Mouse (Mus musculus) heart, adult 2 months (tissue): ENCODE data around the gene Slc25a38. TPM values are rescaled to one million over a fixed set of nuclear protein-coding genes. Genes with fewer than 3 reads are reported as not detected.

ENCODE experiments used
- DNase-seq, 2 experiments: peaks; one replicate each; pipeline ENCODE4 v3.0.0; 2021
- H3K27ac ChIP-seq: fragments of 200-600 bp; 2 replicates; pipeline ENCODE4 v1.8.1; 2022
- H3K27me3 ChIP-seq: fragments of 200-500 bp; 2 replicates; pipeline ENCODE4 v1.6.1; 2012; ENCODE audit warnings: mild to moderate bottlenecking, low read length, inconsistent platforms, mixed read lengths; ENCODE audit not compliant: control insufficient read depth, insufficient read depth
- H3K36me3 ChIP-seq: fragments of 200-500 bp; 2 replicates; pipeline ENCODE4 v1.6.1; 2012; ENCODE audit warnings: low read length, inconsistent platforms; ENCODE audit not compliant: control insufficient read depth, insufficient read depth
- H3K4me1 ChIP-seq: fragments of 200-500 bp; 2 replicates; pipeline ENCODE4 v1.6.1; 2011; ENCODE audit warnings: low read length; ENCODE audit not compliant: control insufficient read depth, insufficient read depth
- H3K4me3 ChIP-seq: fragments of 200-600 bp; 2 replicates; pipeline ENCODE4 v1.8.1; 2022
- H3K79me2 ChIP-seq: fragments of 200-500 bp; replicated peaks from 2 replicates; pipeline ENCODE4 v1.6.1; 2012; ENCODE audit warnings: mild to moderate bottlenecking, inconsistent platforms, low read length, moderate library complexity, mixed read lengths; ENCODE audit not compliant: control insufficient read depth, insufficient read depth
- H3K9ac ChIP-seq: fragments of 200-500 bp; 2 replicates; pipeline ENCODE4 v1.6.1; 2012; ENCODE audit warnings: low read depth, mild to moderate bottlenecking, control low read depth, inconsistent platforms, low read length, mixed read lengths
- CTCF ChIP-seq: fragments of 200-600 bp; IDR thresholded peaks from 2 replicates; pipeline ENCODE4 v1.8.1; 2022; ENCODE audit warnings: antibody characterized with exemption, mild to moderate bottlenecking, moderate library complexity
- EP300 ChIP-seq: fragments of 200-500 bp; IDR thresholded peaks from 2 replicates; pipeline ENCODE4 v1.6.1; 2011; ENCODE audit warnings: low read depth, low read length, control low read depth; ENCODE audit not compliant: insufficient read depth
- POLR2A ChIP-seq: fragments of 200-500 bp; IDR thresholded peaks from 2 replicates; pipeline ENCODE4 v1.6.1; 2011; ENCODE audit warnings: mild to moderate bottlenecking, low read depth, low read length, control low read depth; ENCODE audit not compliant: insufficient read depth
- WGBS: fragments of 180-500 bp; shearing (Covaris S2); methylation state at CpG from one replicate; pipeline ENCODE4 v1.1.7; 2018; 5-methylcytosine and 5-hydroxymethylcytosine counted together
- intact Hi-C: fragments of 180-260 bp; cut with DNase I; formaldehyde crosslinking; loops from one replicate; pipeline ENCODE4 v1.15.1; 2025
- polyA plus RNA-seq: library from polyadenylated mRNA; depleted of rRNA; stranded (reverse); fragments of >200 nt; gene quantifications from 2 replicates; pipeline ENCODE4 v1.2.3, GENCODE M21; 2012; rRNA removed
- total RNA-seq, 2 experiments: library from RNA; stranded (reverse); gene quantifications; 2 replicates each; pipeline ENCODE4 v1.2.3; 2021

The Slc25a38 gene
- total and polyA plus RNA-seq, 3 experiments: 18.4 to 29.1 (median 22.7) TPM

DNA sequence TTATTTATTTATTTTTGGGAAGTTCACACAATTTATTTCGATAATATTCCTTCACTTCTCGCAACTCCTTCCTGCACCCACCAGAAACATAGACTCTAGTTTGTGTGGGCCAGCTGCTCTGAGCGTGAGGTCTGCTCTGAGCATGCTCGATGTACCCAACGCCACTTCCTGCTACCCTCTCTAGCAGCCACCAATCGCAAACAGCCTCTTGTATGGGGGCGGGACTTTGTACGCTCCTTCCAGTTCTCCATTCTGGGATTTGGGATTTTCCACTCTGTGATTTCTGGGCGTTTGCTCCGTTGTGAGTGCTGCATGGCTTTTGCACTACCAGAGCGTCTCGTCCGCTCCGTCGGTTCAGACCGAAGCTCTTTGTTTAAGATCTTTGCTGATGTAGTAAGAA, 53.7 kb downstream of the Slc25a38 start:
- Histone ChIP-seq H3K27me3 (no peaks in the 10 kb centered on the region), H3K4me1 (no peaks in the 10 kb centered on the region), H3K4me3 (no peak overlapping the region), H3K36me3 (no peaks in the 10 kb centered on the region), H3K79me2 (no peaks in the 10 kb centered on the region), H3K9ac (no peak overlapping the region), H3K27ac (no peak overlapping the region)
- DNase-seq: no peak
- intact Hi-C loops: no loop called here
- 87% methylated on average over 16 of the region's 16 CpGs for WGBS
- TF ChIP-seq EP300 (no peak), CTCF (no peak), POLR2A (no peak)

DNA sequence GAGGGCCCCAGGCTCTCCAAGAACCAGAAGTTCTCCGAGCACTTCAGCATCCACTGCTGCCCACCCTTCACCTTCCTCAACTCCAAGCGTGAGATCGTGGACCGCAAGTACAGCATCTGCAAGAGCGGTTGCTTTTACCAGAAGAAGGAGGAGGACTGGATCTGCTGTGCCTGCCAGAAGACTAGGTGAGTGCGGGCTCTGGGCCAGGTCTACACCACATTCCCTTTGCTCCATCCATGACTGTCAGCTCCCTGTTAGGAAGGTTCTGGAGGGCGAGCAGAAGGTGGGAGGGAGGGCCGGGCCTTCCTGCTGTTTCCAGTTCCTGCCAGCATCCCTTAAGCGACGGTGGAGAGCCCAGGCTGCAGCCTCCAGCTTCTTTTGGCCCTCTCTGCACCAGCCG, 57.7 kb downstream of the Slc25a38 start:
- no peak for DNase-seq
- H3K4me3 ChIP-seq: no peak overlapping the region
- H3K79me2 ChIP-seq: no peaks in the 10 kb centered on the region
- no peak overlapping the region for H3K9ac ChIP-seq
- no peaks in the 10 kb centered on the region for H3K36me3 ChIP-seq
- 54% methylated on average over 11 of the region's 11 CpGs for WGBS
- intact Hi-C loops: no loop called here
- H3K27me3 ChIP-seq: no peaks in the 10 kb centered on the region
- H3K27ac ChIP-seq: no peak overlapping the region
- TF ChIP-seq POLR2A (no peak), CTCF (no peak), EP300 (no peak)
- no peaks in the 10 kb centered on the region for H3K4me1 ChIP-seq

DNA sequence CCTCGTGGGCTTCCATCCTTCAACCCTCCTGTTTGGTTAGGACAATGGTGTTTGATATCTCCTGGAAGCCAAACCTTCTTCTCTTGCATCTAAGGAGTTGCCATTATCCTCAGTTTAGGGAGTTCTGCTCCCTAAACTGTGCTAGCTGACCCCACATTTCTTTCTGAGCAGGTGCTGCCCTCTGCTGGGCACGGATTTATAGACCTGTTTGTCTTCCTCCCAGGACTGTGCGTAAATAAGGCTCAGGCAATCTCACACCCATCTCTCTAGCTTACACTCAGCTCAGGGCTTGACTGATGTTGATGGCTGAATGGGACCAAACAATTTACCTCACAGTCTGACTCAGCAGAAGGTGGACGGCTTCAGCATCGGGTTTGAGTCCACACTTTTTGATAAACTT, 61.1 kb downstream of the Slc25a38 start:
- WGBS: 37% methylated on average over 5 of the region's 5 CpGs
- H3K36me3 ChIP-seq: no peaks in the 10 kb centered on the region
- intact Hi-C loops: loop anchor here (2.0 kb wide), 1 partner anchor 30 kb away; no protein-coding TSS in a partner anchor
- no peaks in the 10 kb centered on the region for H3K4me1 ChIP-seq
- no peaks in the 10 kb centered on the region for H3K79me2 ChIP-seq
- no peaks in the 10 kb centered on the region for H3K27me3 ChIP-seq
- H3K4me3 ChIP-seq: no peak overlapping the region
- TF ChIP-seq EP300 (no peak), POLR2A (no peak), CTCF (peak; percentile 72)
- H3K9ac ChIP-seq: no peak overlapping the region
- no peak overlapping the region for H3K27ac ChIP-seq
- peak; percentile 28 to 61 for DNase-seq

Other genes starting within 250 kb of the Slc25a38 start
- gene Wdr48, start 215.5 kb upstream of the Slc25a38 start, total RNA-seq: 10 to 100 TPM; 20.7 to 21.6 TPM
- 22.9 and 39.5 TPM in 2 replicates for gene Wdr48, start 215.5 kb upstream of the Slc25a38 start, polyA plus RNA-seq
- gene Gorasp1, start 172.8 kb upstream of the Slc25a38 start, total RNA-seq: 10 to 100 TPM; 32.2 to 35.9 TPM
- 16.8 and 25.0 TPM in 2 replicates for gene Gorasp1, start 172.8 kb upstream of the Slc25a38 start, polyA plus RNA-seq
- not detected for gene Ttc21a, start 172.8 kb upstream of the Slc25a38 start, total RNA-seq
- 0.70 TPM in 1 of 2 replicates, not detected in the other for gene Ttc21a, start 172.8 kb upstream of the Slc25a38 start, polyA plus RNA-seq
- 10 to 100 TPM; 21.1 to 21.6 TPM for gene Csrnp1, start 125.7 kb upstream of the Slc25a38 start, total RNA-seq
- 23.6 and 28.7 TPM in 2 replicates for gene Csrnp1, start 125.7 kb upstream of the Slc25a38 start, polyA plus RNA-seq
- 100 to 1,000 TPM; 118 to 133 TPM for gene Xirp1, start 86.8 kb upstream of the Slc25a38 start, total RNA-seq
- gene Xirp1, start 86.8 kb upstream of the Slc25a38 start, polyA plus RNA-seq: 55.5 and 72.8 TPM in 2 replicates
- gene Cx3cr1, start 40.5 kb upstream of the Slc25a38 start, total RNA-seq: 1 to 10 TPM; 1.2 to 3.7 TPM
- gene Cx3cr1, start 40.5 kb upstream of the Slc25a38 start, polyA plus RNA-seq: 4.4 and 6.4 TPM in 2 replicates
- not detected for gene Ccr8, start 18.3 kb upstream of the Slc25a38 start, total RNA-seq
- not detected in 2 replicates for gene Ccr8, start 18.3 kb upstream of the Slc25a38 start, polyA plus RNA-seq
- gene Rpsa, start 17.3 kb downstream of the Slc25a38 start, total RNA-seq: 100 to 1,000 TPM; 457 to 528 TPM
- gene Rpsa, start 17.3 kb downstream of the Slc25a38 start, polyA plus RNA-seq: 1,018 and 1,107 TPM in 2 replicates
- gene Mobp, start 39.3 kb downstream of the Slc25a38 start, total RNA-seq: not detected
- gene Mobp, start 39.3 kb downstream of the Slc25a38 start, polyA plus RNA-seq: 0.09 TPM in 1 of 2 replicates, not detected in the other
- gene Myrip, start 191.1 kb downstream of the Slc25a38 start, total RNA-seq: 1 to 10 TPM; 5.4 to 6.2 TPM
- 1.5 and 1.8 TPM in 2 replicates for gene Myrip, start 191.1 kb downstream of the Slc25a38 start, polyA plus RNA-seq